Mouse (Mus musculus) T-cell, adult 2 months (primary cell): ENCODE data around the gene Eif3i.

Experiments
- DNase-seq: peaks from one replicate; pipeline ENCODE4 v3.0.0; 2022; ENCODE audit warnings: low spot score

Eif3i gene

DNA sequence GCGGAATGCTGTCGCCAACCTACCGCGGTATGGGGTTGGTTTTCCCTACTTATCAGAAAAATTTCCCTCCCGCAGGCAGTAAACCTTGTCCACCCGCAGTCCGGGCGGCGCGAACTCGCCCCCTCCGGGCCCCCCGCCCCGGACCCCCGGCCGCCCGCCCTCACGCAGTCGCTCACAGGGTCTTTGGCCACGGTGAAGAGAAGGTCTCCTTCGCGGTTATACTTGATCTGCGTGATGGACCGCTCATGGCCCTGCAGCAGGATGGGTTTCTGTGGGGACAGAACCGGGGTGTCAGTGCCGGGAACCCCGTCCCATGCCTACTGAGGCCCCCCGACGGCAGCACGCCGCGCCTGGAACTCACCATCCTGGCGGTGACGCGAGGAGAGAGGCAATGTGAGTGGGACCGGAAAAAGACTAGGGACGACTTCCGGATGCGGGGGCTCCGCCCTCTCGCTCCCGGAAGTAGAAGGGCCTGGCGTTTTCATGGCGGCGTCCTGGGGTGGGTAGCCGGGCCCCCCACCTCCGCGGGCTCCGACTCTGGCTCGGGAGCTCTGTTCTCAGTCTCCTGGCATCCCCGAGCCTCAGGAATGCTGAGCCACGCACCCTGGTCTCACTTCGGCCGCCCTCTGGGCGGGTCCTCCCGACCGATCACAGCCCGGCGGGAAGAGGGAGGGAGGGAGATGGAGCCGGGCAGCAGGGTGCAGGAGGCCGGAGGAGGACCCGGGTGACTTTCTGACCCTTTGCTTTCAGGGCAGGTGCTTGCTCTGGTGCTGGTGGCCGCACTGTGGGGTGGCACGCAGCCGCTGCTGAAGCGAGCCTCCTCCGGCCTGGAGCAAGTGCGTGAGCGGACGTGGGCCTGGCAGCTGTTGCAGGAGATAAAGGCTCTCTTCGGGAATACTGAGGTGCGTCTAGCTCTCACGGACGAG is at the start of gene Eif3i, which contains the start of gene Tmem234:
Gene Eif3i (minus strand): TSS at position 416 of the 926 bp plus-strand sequence.
Gene Tmem234 (plus strand): TSS at position 436 of the 926 bp plus-strand sequence.
- DNase-seq: peak; percentile 90

DNA sequence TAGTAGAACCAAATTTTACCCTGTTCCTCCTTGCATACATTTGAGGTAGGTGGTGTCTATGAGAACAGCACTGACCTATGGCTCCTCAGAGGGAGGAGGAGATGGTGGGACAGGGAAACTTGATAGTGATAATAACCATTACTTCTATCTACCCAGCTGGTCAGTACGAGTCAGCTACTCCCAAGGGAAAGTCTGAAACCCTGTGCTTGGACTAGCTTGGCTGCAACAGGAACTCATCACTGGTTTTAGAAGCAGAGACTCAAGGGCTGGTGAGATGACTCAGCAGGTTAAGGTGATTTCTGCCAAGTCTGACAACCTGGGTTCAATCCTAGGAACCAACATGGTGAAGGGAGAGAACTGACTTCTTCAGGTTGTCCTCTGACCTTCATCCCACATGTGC is 48.2 kb upstream of the Eif3i start:
- no peak for DNase-seq

DNA sequence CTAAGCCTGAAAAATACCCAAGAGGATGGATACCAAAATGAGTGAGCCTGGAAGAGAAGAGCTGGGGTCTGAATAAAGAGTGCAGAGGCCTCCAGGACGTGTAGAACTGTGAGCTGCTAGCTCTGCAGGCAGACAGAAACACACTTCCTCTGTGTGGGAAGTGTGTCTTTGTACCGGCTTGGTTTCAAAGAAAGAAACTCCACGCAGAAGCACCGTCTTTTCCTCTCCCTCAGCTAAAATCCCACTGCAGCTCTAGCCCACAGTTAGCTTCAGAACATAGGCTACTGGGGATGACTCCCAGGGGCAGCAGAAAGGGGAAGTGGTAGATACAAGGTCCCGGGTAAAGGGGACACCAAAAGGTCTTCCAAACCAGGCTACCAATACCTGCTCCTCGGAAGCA is 44.8 kb upstream of the Eif3i start:
- DNase-seq: no peak

DNA sequence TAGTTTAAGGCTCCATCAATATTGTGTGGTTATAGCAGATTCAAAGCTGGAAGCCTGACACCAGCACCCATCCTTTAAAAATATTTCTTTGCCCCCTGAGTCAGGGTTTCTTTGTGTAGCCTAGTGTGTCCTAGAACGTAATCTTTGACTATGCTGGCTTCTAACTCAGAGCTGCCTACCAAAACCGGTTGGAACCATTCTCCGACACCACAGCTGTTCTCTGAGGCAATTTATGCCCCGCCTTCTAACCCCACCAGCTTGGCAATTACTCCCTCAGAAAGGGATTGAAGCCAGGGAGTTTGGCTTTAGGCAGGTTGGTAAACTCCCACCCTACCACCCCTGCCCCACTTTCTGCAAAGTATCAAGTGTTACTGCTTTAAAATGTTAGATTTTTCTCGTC is 41.3 kb upstream of the Eif3i start:
- no peak for DNase-seq

DNA sequence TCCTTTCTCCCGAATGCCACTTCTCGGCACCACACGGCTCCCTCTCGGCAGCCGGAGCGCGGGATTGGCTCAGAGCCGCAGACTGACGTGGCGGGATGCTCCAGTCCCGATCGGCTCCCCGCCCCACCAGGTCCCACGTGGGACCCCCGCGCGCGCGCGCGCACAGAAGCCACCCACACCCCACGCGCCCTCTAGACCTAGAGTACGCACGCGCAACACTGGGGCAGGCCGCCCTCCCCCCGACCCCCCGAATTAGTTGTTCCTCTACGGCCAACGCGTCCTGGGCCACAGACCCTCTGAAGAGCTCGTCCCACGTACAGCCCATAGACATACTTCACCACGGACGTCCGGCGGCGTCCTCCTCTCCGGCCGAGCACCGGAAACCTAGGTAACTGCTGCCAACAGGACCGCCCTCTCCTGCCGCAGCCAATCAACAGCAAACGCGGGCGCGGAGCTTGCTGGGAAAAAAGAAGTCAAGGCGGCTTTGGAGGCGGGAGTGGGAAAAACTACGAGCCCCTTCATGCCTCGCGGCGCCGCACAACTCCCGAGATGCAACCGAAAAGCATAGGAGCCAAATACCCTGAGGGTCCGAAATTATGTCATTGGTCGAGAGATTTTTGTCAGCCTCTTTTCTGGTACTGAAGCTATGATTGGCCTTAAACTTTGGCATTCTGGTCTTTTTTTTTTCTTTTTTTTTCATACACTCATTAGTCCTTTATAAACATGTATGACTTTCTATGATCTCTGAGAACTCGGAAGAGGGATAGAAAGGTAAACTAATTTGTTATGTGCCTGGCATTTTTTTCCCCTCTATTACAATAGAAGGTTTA is 40.4 kb upstream of the Eif3i start, which contains the start of gene Txlna:
Gene Txlna (minus strand): TSS at position 428 of the 830 bp plus-strand sequence.
- peak; percentile 93 for DNase-seq

DNA sequence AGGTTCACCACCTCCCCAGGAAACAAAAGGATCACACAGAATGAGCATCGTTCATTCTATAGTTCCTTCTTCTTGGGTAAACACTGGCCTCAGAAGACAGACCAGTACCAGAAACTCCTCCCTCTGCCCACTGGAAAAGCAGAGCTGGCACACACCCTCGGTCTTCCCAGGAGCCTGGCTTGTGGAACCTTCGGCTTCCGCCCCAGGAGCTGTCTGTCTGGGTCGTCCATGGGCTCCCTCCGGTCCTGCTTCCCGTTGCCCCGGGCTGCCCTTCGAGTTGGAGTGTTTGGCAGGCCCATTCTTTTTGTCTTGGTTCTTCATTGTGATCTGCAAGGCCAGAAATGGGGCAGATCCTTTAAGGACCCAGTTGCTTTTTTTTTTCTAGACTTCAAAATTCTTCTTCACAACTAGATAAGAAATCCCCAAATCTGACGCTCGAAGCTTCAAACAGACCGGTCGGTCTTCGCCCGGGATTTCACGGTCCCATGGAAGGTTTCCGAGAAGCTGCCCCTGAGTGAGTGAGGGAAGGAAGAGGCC is 39.7 kb upstream of the Eif3i start:
- DNase-seq: no peak

DNA sequence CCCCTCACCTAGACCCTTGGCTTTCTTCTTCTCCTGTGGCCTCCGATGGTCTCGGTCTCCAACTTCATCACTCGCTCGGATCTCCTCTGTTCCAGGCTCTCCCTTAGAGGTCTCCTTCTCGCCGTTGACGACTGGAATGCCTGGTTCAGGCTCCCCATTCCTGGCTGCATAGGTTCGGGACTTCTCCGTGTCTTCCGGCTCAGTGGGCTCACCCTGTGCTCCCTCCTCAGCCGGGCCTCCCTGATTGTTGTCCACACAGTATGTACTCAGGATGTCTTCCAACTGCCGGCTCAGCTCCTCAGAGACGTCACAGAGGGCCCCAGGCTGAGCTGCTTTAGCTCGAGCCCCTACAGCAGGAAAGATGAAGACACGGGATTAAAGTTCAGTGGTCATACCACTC is 38.8 kb upstream of the Eif3i start:
- DNase-seq: no peak

DNA sequence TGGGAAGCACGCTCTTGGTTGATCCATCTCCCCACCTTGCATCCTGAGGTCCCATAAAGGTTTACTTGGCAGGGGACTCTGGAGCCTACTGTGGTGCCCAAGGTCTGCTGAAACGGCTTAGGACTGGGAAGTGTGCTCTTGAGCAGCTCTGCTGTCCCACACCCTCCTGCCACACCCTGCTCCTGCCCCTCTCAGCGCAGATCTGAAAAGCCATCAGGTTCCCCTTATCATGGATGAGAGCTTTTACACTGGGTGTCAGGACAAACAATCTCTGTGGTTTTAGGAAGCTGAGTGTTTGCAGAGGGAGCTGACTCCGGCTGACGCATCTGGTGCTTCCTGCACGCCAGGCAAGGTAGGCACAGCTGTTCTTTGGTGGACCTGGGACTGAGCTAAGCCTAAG is 33.4 kb upstream of the Eif3i start:
- no peak for DNase-seq

DNA sequence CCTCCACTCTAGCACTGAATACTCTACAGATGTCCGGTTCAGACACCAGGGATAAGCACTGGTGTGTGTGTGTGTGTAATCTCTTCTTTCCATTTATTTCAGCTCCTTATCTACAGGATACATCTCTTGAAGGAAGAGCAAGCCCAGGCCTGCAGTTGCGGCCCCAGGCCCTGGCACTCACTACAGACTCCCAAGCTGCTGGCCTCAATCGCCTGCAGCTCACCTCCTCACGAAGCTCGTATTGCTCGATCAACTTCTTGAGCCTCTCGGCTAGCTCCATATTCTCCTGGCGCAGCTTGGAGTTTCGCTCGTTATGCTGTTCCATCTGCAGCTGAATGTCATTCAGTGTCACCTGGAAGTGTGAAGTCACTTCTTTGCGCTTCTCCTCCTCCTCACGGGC is 31.4 kb upstream of the Eif3i start:
- no peak for DNase-seq

DNA sequence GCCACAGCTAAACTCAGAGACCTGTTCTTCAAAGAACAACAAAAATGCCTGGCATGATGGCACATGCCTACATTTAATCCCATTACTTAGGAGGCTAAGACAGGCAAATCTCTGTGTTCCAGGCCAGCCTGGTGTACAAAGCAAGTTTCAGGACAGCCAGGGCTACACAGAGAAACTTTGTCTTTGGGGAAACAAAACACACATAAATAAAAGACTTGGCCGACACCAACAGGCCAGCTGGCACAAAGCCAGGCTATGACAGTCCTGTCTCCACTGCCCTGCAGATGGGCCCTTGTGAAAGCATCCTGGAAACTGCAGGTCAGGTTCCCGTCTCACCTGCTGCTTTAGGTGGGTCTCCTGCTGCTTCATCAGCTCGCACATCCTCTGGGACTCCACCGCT is 30.5 kb upstream of the Eif3i start:
- no peak for DNase-seq

DNA sequence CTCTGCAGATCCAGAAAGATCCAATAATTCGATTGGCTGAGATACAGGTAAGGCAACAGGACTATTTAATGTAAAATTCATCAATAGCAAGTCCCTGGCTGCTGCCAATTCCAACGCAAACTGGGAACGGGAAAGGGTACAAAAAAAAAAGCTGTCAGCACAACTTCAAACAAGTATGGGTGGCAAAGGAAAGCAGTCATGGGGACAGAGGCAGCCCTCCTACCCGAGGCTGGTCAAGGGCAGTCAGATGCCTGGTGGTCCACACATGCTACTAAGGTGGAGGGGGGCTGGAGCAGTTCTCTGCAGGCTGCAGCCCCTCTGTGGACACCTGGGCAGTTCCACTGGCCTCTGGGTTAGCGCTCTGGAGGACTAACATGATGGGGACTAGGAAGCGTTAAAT is 25.6 kb upstream of the Eif3i start:
- no peak for DNase-seq

DNA sequence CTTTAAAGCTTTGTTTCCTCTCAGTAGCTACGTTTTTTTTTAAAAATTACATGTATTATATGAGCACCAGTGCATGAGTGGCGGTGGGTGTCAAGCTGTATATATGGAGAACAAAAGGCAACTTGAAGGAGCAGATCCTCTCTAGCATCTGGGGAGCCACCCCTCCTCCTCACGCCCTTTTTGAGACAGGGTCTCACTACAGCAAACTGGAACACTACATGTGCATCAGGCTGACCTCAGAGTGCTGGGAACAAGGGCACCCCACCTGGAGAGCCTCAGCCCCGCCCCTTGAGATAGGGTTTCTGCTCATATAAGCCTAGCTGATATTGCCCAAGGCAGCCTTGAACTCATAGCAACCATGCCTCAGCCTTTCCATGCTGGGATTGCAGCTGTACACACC is 25.0 kb upstream of the Eif3i start:
- DNase-seq: no peak

DNA sequence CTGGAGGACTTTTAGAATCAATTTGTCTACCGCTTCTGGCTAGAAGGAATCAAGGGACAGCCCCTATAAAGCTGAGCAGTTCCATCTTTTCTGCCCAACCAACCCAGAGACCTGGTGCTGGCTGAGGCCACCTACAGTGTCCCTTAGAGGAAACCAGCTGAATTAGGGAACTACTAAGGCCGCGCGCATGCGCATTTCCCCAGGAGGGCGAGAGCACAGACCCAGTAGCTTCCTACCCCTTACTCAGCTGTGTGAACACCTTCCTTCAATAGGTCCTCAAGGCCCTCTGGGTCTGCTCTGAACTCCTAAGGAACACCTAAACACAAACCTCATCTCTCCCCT is 24.6 kb upstream of the Eif3i start:
- DNase-seq: peak; percentile 34

DNA sequence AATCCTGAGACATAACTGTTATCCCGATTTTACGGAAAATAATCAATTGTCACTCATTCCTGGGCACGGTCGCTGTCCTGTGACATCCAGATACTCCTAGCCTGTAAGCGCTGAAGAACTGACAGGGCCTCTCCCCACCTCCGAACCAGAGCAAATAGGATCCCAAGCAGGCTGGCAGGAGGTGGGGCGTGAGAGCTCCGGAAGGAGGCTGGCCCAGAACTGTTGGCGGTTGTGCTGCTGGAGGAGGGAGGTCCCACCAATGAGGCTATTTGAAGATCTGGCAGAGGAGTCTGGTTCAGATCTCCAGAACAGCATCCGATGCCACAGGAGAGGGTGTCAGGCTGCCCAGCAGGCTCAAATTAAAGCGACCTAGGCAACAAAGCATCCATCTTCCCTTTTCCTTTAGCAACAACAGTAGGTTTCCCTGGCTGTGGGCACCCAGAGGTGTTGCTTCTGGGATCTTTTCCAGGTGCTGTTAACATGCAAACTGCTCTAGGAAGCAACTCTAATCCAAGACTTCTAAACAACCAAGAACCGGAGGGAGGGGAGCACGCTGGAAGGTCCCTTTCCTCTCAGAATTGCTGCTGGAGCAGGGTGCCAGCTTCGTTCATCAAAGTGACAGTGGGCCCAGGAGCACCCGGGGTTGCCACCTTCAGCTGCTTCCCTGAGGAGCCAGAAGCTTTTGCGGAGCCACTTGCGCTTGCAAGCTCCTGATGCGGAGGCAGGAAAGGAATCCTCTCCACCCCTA is 24.0 kb upstream of the Eif3i start:
- peak; percentile 92 for DNase-seq

DNA sequence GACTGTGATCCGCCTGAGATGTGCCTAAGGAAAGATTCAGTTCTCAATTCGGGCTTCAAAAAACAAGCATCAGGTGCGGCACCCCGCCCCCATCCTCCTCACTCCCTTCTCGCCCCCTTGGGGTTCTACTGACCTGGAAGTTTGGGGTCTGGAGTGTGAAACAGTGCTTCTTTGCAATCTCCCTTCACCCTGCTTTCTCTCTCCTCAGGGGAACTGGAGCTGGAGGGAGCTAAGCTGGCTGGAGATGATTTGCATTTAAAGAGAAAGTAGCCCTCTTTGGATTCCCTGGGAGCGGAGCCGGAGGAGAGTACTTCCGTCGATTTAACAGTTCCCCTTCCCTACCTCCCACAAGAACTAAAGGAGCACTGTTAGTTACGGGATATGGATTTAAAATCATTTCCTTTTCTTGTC is 23.2 kb upstream of the Eif3i start, which contains the start of gene Ccdc28b:
Gene Ccdc28b (minus strand): TSS at position 267 of the 411 bp plus-strand sequence.
- no peak for DNase-seq

DNA sequence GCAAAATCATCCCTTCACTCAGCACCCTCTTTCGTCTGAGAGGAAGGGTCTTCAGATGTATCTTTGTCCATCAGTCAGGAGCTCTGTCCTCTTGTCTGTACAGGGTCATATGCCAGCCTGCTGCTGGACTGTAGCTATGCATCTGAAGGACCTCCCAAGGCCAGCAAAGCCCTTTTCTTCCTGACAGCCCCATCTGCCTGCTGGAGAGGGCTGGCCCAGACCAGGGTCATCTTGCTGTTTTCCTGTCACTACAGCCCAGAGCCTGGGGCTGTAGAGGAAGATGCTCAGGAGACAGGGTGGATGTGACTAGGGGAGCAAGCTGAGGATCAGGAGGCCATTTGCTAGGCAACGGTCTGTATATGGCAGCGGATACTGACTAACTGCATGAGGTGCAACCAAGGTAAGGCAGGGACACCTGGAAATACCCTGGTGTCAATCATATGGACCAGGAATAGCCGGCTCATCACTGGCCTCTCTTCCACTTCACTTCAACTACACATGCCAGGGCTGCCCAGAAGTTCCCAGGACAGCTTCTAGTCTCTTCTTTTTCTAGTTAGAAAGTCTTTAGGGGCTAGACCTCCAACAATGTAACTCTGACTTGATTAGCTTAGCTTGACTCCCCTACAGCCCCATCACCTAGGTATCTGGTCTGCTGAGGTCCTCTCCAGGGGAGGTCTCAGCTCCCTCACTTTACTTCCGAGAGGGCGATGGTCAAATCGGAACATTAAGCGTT is 22.5 kb upstream of the Eif3i start:
- DNase-seq: no peak

DNA sequence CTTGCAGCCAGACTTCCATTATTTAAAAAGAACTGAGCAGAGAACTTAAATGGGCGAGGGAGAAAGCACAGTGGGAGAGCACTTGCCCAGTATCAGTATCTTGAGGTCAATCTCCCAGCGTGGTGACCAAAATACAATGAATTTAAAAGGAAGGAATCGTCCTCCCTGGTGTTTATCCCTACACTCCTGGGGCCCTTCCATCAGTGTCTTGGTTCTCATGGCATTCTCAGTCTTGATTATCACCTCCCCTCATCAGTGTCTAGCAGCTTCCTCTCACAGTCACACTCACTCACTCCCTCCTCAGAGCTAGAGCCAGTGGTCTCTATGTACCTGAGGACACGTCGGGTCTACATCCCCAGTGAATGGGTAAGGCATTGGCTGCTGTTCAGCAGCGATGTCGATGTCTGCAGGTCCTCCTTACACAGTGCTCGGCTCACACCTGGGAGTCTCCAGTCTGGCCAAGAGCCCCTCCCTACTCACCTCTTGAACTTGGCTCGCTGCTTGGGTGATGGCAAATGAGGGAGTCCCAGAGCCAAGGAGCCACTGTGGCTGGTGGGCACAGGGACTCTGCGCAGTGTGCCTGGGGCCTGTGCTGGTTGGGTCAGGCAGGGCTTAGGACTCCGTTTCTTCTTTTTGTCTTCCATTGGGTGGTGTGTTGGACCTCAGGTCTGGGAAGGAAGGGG is 21.8 kb upstream of the Eif3i start:
- no peak for DNase-seq

DNA sequence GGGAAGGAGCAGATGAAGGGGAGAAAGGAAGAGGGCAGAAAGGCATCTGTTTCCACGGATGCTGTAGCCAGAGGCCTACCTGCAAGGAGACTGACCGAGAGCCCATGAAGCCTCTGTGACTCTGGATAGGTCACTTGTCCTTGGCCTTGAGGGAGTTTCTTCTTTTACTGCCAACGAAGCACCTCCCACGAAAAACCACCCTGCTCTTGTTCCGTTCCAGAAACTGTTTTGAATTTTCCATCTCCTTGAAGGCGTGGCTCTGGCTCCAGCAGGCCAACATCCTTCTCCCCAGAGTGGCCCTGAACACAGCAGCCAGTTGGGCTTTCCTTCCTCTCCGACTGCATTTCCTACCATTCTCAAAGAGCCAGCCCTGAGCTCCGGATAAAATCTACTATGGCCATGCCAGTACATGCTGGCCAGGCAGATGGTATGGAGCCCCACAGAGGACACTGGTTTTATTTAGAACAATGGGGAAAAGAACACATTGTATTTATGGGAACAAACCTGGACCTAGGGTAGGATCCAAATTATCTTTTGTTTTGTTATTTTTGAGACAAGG is 20.9 kb upstream of the Eif3i start:
- no peak for DNase-seq

DNA sequence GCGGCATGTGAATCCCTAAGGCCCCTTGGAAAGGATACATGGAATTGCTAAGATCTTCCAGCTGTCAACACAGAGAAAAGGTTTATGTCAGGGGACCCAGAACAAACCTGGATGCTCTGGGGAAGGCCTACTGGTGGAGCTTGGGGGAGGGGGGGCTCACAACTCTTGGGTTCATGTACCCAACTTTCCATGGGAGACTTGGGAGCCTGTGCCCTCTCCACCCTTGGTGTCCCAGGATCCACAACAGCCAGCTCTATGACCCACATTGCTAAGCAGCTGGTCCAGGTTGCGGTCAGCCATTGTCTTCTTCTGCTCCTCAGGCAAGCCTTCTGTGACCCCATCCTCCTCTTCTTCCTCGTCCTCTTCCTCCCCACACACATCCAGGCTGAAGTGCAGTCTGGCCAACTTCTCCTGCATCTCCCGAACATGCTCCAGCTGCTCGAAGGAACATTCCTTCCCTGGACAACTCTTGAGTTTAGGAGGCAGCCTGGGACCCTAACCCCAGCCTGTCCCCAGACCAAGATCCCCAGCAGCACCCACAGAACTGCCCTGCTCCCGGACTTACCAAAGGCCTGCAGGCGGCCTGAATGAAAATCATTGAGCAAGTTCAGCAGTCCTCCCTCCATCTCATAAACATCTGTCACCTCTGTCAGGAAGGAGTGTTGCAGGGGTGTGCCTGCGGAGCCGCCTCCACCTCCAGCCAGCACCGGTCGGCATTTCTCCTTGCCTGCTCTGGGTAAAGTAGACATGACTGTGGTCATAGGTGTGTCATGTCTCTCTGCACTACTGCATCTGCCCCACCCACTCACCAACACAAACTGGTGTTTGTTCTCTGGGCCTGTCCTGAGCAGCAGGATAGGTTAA is 20.2 kb upstream of the Eif3i start:
- DNase-seq: no peak
